Mouse (Mus musculus): ENCODE measurements around the gene Gm10188. TPM values are rescaled to one million over a fixed set of nuclear protein-coding genes. Genes with fewer than 3 reads are reported as not detected.

Gene Gm10188
- polyA plus RNA-seq, 1 experiment, result not detected

DNA sequence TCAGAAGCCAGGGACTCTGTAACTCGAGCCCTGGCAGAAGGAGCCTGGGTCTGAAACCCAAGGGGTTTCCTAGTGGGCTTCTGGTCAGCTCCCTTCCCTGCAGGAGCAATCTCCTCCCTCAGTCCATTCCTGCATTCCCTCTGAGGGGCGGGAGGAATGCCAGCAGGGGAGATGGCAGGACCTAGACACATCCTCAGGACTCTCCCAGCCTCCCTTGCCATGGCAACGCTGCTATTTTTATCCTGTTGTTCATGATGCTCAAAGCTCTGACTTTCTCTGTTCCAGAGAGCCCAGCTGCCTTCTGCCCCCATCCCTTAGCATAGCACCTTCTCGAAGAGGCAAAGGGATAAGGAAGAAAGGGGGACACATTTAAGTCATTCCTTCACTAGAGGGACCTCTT, 21.4 kb downstream of the Gm10188 start:
- no peak overlapping the region for H3K27ac ChIP-seq (ENCODE audit: insufficient read depth, low read depth, low read length)
- no peak overlapping the region for H3K4me3 ChIP-seq (ENCODE audit: insufficient read depth, low read length)
- H3K4me1 ChIP-seq (ENCODE audit: control insufficient read depth, insufficient read depth, low read length), result peaks cover 4% of the 10 kb centered on the region; the same call in 1 of the 2 replicates
- TF ChIP-seq CTCF (IDR thresholded peaks at IDR 0.05; ENCODE audit: low read depth, low read length) (no peak), POLR2A (IDR thresholded peaks at IDR 0.05; ENCODE audit: borderline replicate concordance, low read depth, low read length) (no peak)

DNA sequence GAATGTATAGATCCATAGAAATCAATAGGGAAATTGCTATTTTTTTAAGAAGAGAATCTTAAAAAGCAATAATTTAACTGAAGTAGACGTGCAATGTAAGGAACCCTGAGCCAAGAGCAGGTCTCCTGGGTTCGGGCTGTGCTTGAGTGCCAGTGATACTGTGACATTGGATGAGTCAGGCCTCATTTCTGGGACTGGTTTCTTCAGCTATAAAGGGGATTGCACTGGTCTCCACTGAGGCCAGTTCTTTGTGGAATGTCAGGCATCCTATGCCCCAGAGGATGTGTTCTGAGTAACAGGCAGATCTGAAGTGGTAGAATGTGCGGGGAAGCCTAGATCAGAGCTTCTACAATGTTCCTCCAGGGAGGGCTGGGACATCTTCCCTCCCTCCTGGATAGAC, 22.7 kb downstream of the Gm10188 start:
- Histone ChIP-seq H3K27ac (ENCODE audit: insufficient read depth, low read depth, low read length) (no peak overlapping the region), H3K4me3 (ENCODE audit: insufficient read depth, low read length) (no peak overlapping the region), H3K4me1 (ENCODE audit: control insufficient read depth, insufficient read depth, low read length) (peaks cover 4% of the 10 kb centered on the region; the same call in 1 of the 2 replicates)
- TF ChIP-seq POLR2A (IDR thresholded peaks at IDR 0.05; ENCODE audit: borderline replicate concordance, low read depth, low read length) (no peak), CTCF (IDR thresholded peaks at IDR 0.05; ENCODE audit: low read depth, low read length) (no peak)

DNA sequence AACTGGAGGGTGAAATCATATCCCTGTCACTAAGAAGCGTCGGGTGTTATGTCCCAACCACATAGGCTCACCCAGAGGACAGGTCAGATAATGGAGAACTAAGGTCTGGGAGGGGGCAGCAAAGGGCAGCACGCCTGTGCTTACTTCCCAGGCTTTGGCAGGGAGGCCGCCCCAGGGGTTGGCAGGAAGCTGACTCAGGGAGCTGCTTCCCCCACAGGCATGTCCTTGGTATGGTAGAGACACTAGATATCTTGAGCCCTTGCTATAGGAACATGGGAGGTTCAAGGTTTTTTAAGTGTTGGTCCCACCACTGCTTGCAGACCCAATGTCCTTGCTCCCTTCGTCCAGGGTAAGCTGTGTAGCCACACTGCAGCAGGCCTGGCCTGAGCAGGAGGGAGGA, 23.6 kb downstream of the Gm10188 start:
- Histone ChIP-seq H3K27ac (ENCODE audit: insufficient read depth, low read depth, low read length) (no peak overlapping the region), H3K4me3 (ENCODE audit: insufficient read depth, low read length) (no peak overlapping the region), H3K4me1 (ENCODE audit: control insufficient read depth, insufficient read depth, low read length) (peaks cover 4% of the 10 kb centered on the region; the same call in 1 of the 2 replicates)
- TF ChIP-seq POLR2A (IDR thresholded peaks at IDR 0.05; ENCODE audit: borderline replicate concordance, low read depth, low read length) (no peak), CTCF (IDR thresholded peaks at IDR 0.05; ENCODE audit: low read depth, low read length) (no peak; the same call in 1 of the 2 replicates)

DNA sequence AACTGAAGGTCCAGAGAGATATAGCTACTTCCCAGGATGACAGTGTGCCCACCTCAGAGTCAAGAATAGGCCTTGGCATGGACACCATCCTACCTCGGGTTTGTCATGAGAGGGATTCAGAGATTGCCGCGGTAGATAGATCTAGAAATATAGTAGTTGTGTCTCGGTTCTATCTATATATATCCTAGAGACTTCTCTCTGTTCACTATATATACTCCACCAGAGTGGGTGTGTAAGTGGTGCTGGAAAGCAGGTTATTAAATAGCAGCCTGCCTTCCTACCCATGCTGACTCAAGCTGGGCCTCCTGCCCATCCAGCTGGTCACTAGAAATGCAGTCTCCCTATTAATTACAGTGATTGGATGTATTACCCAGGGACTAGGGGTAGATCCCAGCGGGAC, 26.8 kb downstream of the Gm10188 start:
- Histone ChIP-seq H3K4me3 (ENCODE audit: insufficient read depth, low read length) (no peak overlapping the region), H3K4me1 (ENCODE audit: control insufficient read depth, insufficient read depth, low read length) (peaks cover 4% of the 10 kb centered on the region; the same call in 1 of the 2 replicates), H3K27ac (ENCODE audit: insufficient read depth, low read depth, low read length) (no peak overlapping the region)
- no peak for TF ChIP-seq POLR2A (IDR thresholded peaks at IDR 0.05; ENCODE audit: borderline replicate concordance, low read depth, low read length)
- TF ChIP-seq CTCF (IDR thresholded peaks at IDR 0.05; ENCODE audit: low read depth, low read length), result no peak

DNA sequence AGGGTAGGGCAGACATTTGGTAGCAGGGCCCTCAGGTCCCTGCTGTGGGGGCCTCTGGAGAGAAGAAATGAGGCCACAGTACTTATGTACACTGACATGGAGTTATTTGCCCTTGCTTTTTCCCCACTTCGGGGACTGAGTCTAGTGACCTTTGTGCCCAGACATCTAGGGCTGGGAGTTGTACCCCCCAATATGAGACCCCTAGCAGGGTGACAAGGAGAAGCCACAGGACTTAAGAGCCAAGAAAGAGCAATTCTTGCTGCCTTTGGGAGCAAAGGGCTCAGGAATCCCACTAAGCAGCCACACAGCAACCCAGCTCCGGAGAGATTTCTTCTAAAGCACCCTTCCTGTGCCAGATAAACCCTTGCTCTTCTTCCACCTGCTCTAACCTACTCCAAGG, 27.6 kb downstream of the Gm10188 start:
- H3K4me3 ChIP-seq (ENCODE audit: insufficient read depth, low read length), result no peak overlapping the region
- H3K4me1 ChIP-seq (ENCODE audit: control insufficient read depth, insufficient read depth, low read length), result peaks cover 4% of the 10 kb centered on the region; the same call in 1 of the 2 replicates
- H3K27ac ChIP-seq (ENCODE audit: insufficient read depth, low read depth, low read length), result no peak overlapping the region
- TF ChIP-seq CTCF (IDR thresholded peaks at IDR 0.05; ENCODE audit: low read depth, low read length) (no peak), POLR2A (IDR thresholded peaks at IDR 0.05; ENCODE audit: borderline replicate concordance, low read depth, low read length) (no peak)

DNA sequence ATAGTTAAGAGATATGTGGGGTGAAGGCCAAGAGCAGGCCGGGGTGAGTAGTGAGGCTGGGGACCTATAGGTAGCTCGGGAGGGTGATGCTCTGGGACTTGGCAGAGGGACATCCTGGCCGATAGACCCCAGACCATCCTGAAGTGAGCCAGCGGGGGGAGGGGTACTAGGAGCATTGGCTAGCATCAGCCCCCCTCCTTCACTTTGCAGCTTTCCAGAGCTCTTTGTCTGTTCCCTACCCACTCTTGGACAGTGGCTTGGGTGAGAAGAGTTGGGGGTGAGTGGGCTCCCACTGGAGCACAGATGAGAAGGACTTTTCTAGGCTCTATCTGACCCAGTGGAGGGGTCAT, 28.1 kb downstream of the Gm10188 start:
- TF ChIP-seq CTCF (IDR thresholded peaks at IDR 0.05; ENCODE audit: low read depth, low read length) (no peak), POLR2A (IDR thresholded peaks at IDR 0.05; ENCODE audit: borderline replicate concordance, low read depth, low read length) (no peak)
- Histone ChIP-seq H3K4me1 (ENCODE audit: control insufficient read depth, insufficient read depth, low read length) (peaks cover 4% of the 10 kb centered on the region; the same call in 1 of the 2 replicates), H3K4me3 (ENCODE audit: insufficient read depth, low read length) (no peak overlapping the region), H3K27ac (ENCODE audit: insufficient read depth, low read depth, low read length) (no peak overlapping the region)

DNA sequence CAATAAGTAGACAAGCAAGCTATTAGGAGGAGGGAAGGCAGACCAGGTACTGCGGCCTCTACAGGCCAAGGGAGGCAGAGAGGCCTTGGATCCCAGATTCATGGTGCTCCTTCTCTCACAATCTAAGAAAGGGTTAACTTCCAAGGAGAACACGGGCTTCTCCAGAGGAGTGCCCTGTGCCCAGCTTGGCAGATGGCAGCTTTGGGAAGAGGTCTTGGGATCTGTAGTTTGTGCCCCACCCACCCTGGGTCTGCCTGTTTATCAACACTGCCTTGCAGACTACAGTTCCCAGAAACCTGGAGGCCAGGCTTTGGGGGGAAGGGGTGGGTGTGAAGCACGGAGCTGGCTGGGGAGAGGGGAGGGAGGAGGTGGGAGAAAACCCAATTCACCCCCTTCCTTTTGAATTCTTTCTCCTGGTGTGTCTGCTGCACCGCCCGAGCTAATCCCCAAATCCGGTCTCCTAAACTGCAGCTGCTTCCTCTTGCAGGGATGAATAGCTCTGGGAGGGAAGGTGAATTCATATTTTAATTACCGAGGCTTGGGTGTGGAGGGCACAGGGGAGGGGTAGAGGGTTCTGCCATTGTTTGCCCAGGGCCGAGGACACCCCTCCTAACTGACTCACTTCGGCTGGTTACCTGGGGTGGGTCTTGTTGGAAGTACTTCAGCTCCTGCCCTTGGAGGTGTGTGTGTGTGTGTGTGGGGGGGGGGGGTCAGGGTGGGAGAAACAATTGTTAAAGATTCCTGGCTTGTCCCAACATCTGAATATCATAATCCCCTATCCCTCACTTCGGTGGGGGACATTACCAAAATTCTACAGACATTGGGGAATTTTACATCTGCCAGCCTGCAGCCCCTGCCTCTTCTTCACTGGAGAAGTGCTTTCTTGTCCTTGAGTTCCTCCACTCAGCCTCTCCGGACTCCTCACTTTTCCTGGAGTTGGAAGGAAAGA, 28.7 kb downstream of the Gm10188 start:
- no peak overlapping the region for H3K27ac ChIP-seq (ENCODE audit: insufficient read depth, low read depth, low read length)
- H3K4me3 ChIP-seq (ENCODE audit: insufficient read depth, low read length), result no peak overlapping the region
- TF ChIP-seq POLR2A (IDR thresholded peaks at IDR 0.05; ENCODE audit: borderline replicate concordance, low read depth, low read length), result no peak
- TF ChIP-seq CTCF (IDR thresholded peaks at IDR 0.05; ENCODE audit: low read depth, low read length), result no peak
- peaks cover under 1% of the 10 kb centered on the region; the same call in 1 of the 2 replicates for H3K4me1 ChIP-seq (ENCODE audit: control insufficient read depth, insufficient read depth, low read length)

DNA sequence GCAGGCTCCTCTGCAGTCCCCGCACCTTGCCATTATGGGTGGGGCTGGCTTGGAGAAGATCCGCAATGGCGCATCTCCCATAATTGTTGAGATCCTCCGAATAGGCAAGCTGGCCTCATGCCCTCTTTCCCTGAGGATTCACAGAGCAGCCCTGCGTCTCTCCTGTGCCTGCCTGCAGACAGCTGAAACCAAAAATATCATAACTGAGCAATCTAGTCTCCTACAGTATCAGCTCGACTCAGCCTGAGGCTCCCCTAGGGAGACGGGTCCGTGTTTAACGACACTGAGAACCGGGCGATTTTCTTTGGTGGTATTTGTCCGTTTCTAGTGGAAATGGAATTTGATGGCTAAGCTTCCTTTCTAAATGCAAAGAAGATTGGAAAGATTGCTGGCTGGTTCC, 29.6 kb downstream of the Gm10188 start:
- Histone ChIP-seq H3K4me1 (ENCODE audit: control insufficient read depth, insufficient read depth, low read length) (peaks cover 3% of the 10 kb centered on the region), H3K27ac (ENCODE audit: insufficient read depth, low read depth, low read length) (no peak overlapping the region), H3K4me3 (ENCODE audit: insufficient read depth, low read length) (no peak overlapping the region)
- TF ChIP-seq CTCF (IDR thresholded peaks at IDR 0.05; ENCODE audit: low read depth, low read length) (no peak), POLR2A (IDR thresholded peaks at IDR 0.05; ENCODE audit: borderline replicate concordance, low read depth, low read length) (no peak)

DNA sequence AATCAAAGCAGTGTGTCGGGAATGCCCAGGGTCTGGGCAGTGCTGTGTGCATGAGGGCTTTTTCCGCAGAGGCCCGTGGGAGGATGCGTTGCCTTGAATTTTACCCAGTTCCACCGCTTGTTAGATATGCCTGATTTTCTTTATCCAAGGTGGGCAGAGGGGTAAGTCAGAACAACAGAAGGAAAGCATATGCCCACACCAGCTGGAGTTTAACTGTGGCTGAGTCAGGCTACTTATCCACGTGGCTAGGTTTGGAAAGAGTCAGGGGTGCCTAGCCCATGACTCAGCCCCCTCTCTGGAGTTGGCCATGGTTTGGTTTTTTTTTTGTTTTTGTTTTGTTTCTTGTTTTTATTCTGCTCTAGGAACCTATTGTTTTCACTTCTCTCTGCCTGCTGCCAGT, 30.3 kb downstream of the Gm10188 start:
- Histone ChIP-seq H3K4me1 (ENCODE audit: control insufficient read depth, insufficient read depth, low read length) (peaks cover 8% of the 10 kb centered on the region), H3K27ac (ENCODE audit: insufficient read depth, low read depth, low read length) (no peak overlapping the region), H3K4me3 (ENCODE audit: insufficient read depth, low read length) (no peak overlapping the region)
- no peak for TF ChIP-seq CTCF (IDR thresholded peaks at IDR 0.05; ENCODE audit: low read depth, low read length)
- TF ChIP-seq POLR2A (IDR thresholded peaks at IDR 0.05; ENCODE audit: borderline replicate concordance, low read depth, low read length), result no peak

DNA sequence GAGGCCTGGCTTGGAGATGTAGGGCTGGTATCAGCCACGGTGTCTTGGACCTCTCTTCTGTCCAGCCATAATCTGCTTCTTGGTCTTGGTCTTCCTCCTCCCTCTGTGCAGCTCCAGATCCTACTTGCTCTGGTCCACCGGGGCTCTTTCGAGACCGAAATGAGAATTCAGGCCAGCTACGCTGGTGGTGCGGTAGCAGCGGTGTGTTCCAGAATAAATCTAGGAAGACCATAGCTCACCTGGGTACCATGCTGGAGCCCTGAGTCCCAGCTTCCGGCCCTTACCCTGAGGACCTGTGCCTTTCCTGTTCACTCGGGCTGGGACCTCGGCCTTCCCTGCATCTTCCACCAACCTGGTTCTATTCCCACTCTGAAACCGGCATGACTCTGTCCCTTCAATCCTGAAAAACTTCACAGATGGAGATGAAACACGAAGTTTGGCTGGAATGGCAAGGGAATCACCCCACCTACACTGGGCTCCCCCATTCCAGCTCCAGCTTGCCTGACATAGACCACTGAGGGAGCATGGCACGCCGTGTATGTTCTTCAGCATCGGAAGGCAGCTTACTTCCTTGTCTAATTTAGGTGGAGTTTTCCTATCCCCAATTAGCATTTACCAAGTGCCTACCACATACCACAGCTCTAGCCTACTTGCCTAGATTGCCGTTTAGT, 31.0 kb downstream of the Gm10188 start:
- no peak overlapping the region for H3K4me3 ChIP-seq (ENCODE audit: insufficient read depth, low read length)
- no peak overlapping the region for H3K27ac ChIP-seq (ENCODE audit: insufficient read depth, low read depth, low read length)
- H3K4me1 ChIP-seq (ENCODE audit: control insufficient read depth, insufficient read depth, low read length), result peaks cover 9% of the 10 kb centered on the region
- TF ChIP-seq CTCF (IDR thresholded peaks at IDR 0.05; ENCODE audit: low read depth, low read length) (no peak), POLR2A (IDR thresholded peaks at IDR 0.05; ENCODE audit: borderline replicate concordance, low read depth, low read length) (no peak)
